Mouse (Mus musculus) limb, embryonic 13.5 days (tissue): ENCODE measurements around the gene Crhr1. TPM values are rescaled to one million over a fixed set of nuclear protein-coding genes. Genes with fewer than 3 reads are reported as not detected.
A peak's percentile ranks its signal among the peaks of the same experiment; 100 is the strongest.

ENCODE experiments used
- ATAC-seq: fragments of 200-750 bp; cut with Nextera tagmentation; 2 replicates; pipeline ENCODE4 v1.8.0; 2017; ENCODE audit warnings: low read depth, moderate number of reproducible peaks, moderate TSS enrichment; ENCODE audit not compliant: low FRiP score
- H3K27ac ChIP-seq: fragments of 300-500 bp; sonication (generic); 2 replicates; pipeline ENCODE4 v1.5.1; 2015; ENCODE audit warnings: inconsistent platforms, mild to moderate bottlenecking, moderate library complexity
- H3K27me3 ChIP-seq: fragments of 300-500 bp; sonication (generic); 2 replicates; pipeline ENCODE4 v1.6.1; 2015; ENCODE audit warnings: mild to moderate bottlenecking, inconsistent platforms
- H3K36me3 ChIP-seq: fragments of 300-500 bp; sonication (generic); 2 replicates; pipeline ENCODE4 v1.6.1; 2015; ENCODE audit warnings: inconsistent platforms, mild to moderate bottlenecking, moderate library complexity
- H3K4me1 ChIP-seq: fragments of 300-500 bp; sonication (generic); 2 replicates; pipeline ENCODE4 v1.6.1; 2015; ENCODE audit warnings: inconsistent platforms
- H3K4me2 ChIP-seq: fragments of 300-500 bp; sonication (generic); replicated peaks from 2 replicates; pipeline ENCODE4 v1.6.1; 2015; ENCODE audit warnings: inconsistent platforms, mild to moderate bottlenecking, moderate library complexity
- H3K4me3 ChIP-seq: fragments of 300-500 bp; sonication (generic); 2 replicates; pipeline ENCODE4 v1.5.1; 2015; ENCODE audit warnings: moderate library complexity, mild to moderate bottlenecking, inconsistent platforms
- H3K9ac ChIP-seq: fragments of 300-500 bp; sonication (generic); 2 replicates; pipeline ENCODE4 v1.6.1; 2015; ENCODE audit warnings: mild to moderate bottlenecking, inconsistent platforms
- H3K9me3 ChIP-seq: fragments of 300-500 bp; sonication (generic); 2 replicates; pipeline ENCODE4 v1.6.1; 2016; ENCODE audit warnings: inconsistent platforms
- WGBS: fragments of 180-500 bp; shearing (Covaris S2); methylation state at CpG from one replicate; pipeline ENCODE4 v1.1.7; 2015; 5-methylcytosine and 5-hydroxymethylcytosine counted together
- polyA plus RNA-seq: library from polyadenylated mRNA; unstranded; fragments of >200 nt; fragmentation: Nextera tagmentation; extraction: Ambion mirVana; gene quantifications from 2 replicates; pipeline ENCODE4 v1.2.1, GENCODE M21; 2015

Gene Crhr1
- polyA plus RNA-seq, 1 experiment from 2014 or later, result 0.09 TPM

GRCm38 (mm10) chr11:104111851-104112250, 20.8 kb upstream of the Crhr1 start:
- 80% methylated on average over 11 of the region's 11 CpGs for WGBS
- H3K9ac ChIP-seq, result no peak overlapping the region

DNA sequence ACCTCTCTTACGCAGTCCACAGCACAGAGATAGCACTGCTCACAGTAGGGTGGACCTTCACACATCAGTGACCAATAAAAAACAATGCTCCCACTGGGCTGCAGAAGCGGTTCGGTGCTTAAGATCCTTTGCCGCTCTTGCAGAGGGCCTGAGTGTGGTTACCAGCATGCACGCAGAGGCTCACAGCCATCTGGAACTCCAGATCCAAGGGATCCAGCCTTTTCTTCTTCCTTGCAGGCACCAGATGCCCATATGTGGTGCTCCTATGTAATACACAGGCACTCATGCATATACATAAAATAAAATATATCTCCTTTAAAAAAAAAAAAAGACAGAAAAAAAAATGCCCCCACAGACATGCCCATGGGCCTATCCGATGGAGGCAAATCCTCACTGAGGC, 19.0 kb upstream of the Crhr1 start:
- no peaks in the 10 kb centered on the region for H3K27me3 ChIP-seq
- WGBS, result 86% methylated on average over 6 of the region's 6 CpGs

More at GRCm38 (mm10) chr11:104111851-104112250, 20.8 kb upstream of the Crhr1 start:
- ATAC-seq, result no peak
- Histone ChIP-seq H3K27ac (no peak overlapping the region), H3K4me2 (no peak overlapping the region), H3K27me3 (peaks cover 2% of the 10 kb centered on the region; the same call in 1 of the 2 replicates), H3K36me3 (no peaks in the 10 kb centered on the region), H3K4me3 (no peak overlapping the region), H3K9me3 (no peaks in the 10 kb centered on the region), H3K4me1 (peaks cover 7% of the 10 kb centered on the region)

DNA sequence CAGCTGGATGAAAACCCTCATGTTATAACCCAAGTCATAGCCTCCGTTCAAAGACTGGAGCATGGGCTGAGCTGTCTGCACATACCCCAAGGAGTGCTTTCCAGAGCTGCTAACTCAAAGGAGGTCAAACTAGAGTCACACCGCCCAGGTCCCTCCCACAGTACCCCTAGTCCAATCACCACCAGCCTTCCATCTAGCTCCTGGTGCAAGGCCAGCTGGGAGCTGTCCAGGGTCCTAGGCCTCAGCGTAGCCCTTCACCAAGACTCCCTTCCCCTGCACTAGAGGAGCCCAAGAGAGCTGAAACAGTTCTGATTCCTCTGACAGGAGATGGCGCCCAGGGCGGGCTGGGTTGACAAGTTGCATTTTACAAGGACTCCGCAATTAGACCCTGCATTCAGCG, 18.0 kb upstream of the Crhr1 start:
- WGBS, result 1% methylated on average over 7 of the region's 7 CpGs
- Histone ChIP-seq H3K4me1 (peaks cover 7% of the 10 kb centered on the region), H3K9me3 (no peaks in the 10 kb centered on the region), H3K4me3 (no peak overlapping the region), H3K36me3 (no peaks in the 10 kb centered on the region), H3K27me3 (no peaks in the 10 kb centered on the region), H3K27ac (no peak overlapping the region), H3K4me2 (no peak overlapping the region), H3K9ac (no peak overlapping the region)
- ATAC-seq, result peak; percentile 96

More for the DNA sequence above, 19.0 kb upstream of the Crhr1 start:
- H3K9me3 ChIP-seq, result no peaks in the 10 kb centered on the region
- H3K4me2 ChIP-seq, result no peak overlapping the region
- H3K9ac ChIP-seq, result no peak overlapping the region
- no peak for ATAC-seq
- no peak overlapping the region for H3K27ac ChIP-seq
- H3K4me3 ChIP-seq, result no peak overlapping the region
- no peaks in the 10 kb centered on the region for H3K36me3 ChIP-seq
- peaks cover 7% of the 10 kb centered on the region for H3K4me1 ChIP-seq

DNA sequence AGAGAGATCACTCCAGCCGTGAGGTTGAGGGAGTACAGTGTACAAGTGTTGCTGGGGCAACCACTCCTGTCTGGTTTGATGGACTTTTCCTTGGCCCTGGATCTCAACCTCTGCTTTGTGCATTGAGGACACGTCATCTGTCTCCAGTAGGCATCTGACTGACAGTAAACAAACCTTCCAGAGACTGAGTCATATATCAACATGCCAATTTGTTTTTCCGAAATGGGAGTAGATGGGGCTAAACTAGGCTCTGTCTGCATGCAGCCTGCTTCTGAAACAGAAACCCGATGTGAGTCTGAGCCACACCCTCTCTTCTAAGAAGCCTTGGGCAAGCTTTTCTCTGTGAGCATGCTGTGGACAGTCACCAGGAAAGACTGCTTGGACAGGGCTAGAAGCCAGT, 14.3 kb upstream of the Crhr1 start:
- Histone ChIP-seq H3K4me2 (no peak overlapping the region), H3K36me3 (no peaks in the 10 kb centered on the region), H3K9ac (no peak overlapping the region), H3K4me3 (no peak overlapping the region), H3K27ac (no peak overlapping the region), H3K4me1 (peaks cover 7% of the 10 kb centered on the region), H3K9me3 (no peaks in the 10 kb centered on the region), H3K27me3 (no peaks in the 10 kb centered on the region)
- WGBS, result 61% methylated on average over 4 of the region's 4 CpGs
- ATAC-seq, result no peak

DNA sequence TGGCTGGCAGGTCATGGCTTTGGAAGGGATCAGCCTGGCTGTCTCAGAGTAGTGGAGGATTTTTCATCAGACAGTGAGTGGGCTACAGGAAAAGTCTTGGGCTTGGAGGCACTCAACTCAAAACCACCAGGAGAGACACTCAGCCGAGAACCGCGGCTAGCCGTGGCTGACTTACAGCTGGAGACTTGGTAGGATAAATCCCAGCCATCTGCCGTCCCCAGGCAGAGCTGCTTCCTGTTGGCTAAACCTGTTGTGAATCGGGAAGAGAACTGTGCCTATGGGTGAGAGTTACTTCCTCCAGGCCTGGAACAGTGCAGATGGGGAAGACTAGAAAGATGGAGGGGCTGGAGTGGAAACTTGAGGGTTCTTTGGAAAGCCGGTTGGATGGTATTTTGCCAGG, 9.7 kb upstream of the Crhr1 start:
- no peaks in the 10 kb centered on the region for H3K9me3 ChIP-seq
- H3K27me3 ChIP-seq, result peaks cover 3% of the 10 kb centered on the region; the same call in 1 of the 2 replicates
- H3K4me2 ChIP-seq, result no peak overlapping the region
- 67% methylated on average over 7 of the region's 7 CpGs for WGBS
- no peaks in the 10 kb centered on the region for H3K36me3 ChIP-seq
- peaks cover 3% of the 10 kb centered on the region; the same call in 1 of the 2 replicates for H3K4me1 ChIP-seq
- H3K4me3 ChIP-seq, result no peak overlapping the region
- no peak overlapping the region for H3K27ac ChIP-seq
- no peak overlapping the region for H3K9ac ChIP-seq
- no peak for ATAC-seq

- Histone ChIP-seq H3K36me3 (no peaks in the 10 kb centered on the region), H3K4me2 (no peak overlapping the region), H3K27me3 (peaks cover 3% of the 10 kb centered on the region; the same call in 1 of the 2 replicates), H3K27ac (no peak overlapping the region), H3K9me3 (no peaks in the 10 kb centered on the region), H3K4me1 (peaks cover 3% of the 10 kb centered on the region; the same call in 1 of the 2 replicates), H3K9ac (no peak overlapping the region), H3K4me3 (no peak overlapping the region)
- no peak for ATAC-seq
- 75% methylated on average over 10 of the region's 10 CpGs for WGBS
These were observed 9.2 kb upstream of the Crhr1 start for GRCm38 (mm10) chr11:104123479-104123878.

DNA sequence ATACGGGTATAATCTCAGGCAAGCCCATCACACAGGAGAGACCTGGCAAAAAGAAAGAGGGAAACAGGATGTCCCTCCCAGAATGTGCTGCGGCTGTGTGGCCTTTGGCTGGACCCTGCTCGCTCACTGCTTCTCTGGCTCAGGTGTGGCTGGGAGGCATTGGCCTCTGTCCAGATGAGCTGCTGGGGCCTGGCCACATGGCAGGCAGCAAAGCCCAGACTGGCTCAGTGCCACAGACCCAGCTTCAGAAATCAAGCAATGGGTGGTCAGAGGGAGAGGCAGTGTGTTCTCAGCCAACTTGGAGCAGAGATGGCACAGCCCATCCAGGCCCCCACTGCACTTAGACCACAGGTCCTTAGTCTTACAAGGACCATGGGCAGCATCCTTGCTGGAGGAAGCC, 8.1 kb upstream of the Crhr1 start:
- H3K9ac ChIP-seq, result no peak overlapping the region
- WGBS, result 76% methylated on average over 3 of the region's 3 CpGs

GRCm38 (mm10) chr11:104129466-104129865, 3.2 kb upstream of the Crhr1 start:
- H3K4me3 ChIP-seq, result no peak overlapping the region
- no peaks in the 10 kb centered on the region for H3K9me3 ChIP-seq
- H3K27ac ChIP-seq, result no peak overlapping the region
- WGBS, result 82% methylated on average over 5 of the region's 5 CpGs
- ATAC-seq, result no peak
- H3K9ac ChIP-seq, result no peak overlapping the region
- H3K27me3 ChIP-seq, result peaks cover 52% of the 10 kb centered on the region
- peaks cover 22% of the 10 kb centered on the region for H3K4me1 ChIP-seq
- no peak overlapping the region for H3K4me2 ChIP-seq
- no peaks in the 10 kb centered on the region for H3K36me3 ChIP-seq

More for the DNA sequence above, 8.1 kb upstream of the Crhr1 start:
- no peak for ATAC-seq
- no peak overlapping the region for H3K4me2 ChIP-seq
- no peaks in the 10 kb centered on the region for H3K9me3 ChIP-seq
- H3K4me3 ChIP-seq, result no peak overlapping the region
- no peak overlapping the region for H3K27ac ChIP-seq
- H3K4me1 ChIP-seq, result peaks cover 3% of the 10 kb centered on the region; the same call in 1 of the 2 replicates
- no peaks in the 10 kb centered on the region for H3K36me3 ChIP-seq
- H3K27me3 ChIP-seq, result peaks cover 7% of the 10 kb centered on the region; the same call in 1 of the 2 replicates

GRCm38 (mm10) chr11:104130721-104131647, 1.7 kb upstream of the Crhr1 start:
- peaks cover 67% of the 10 kb centered on the region for H3K27me3 ChIP-seq
- no peak overlapping the region for H3K9ac ChIP-seq
- H3K27ac ChIP-seq, result no peak overlapping the region
- H3K9me3 ChIP-seq, result no peaks in the 10 kb centered on the region
- H3K36me3 ChIP-seq, result no peaks in the 10 kb centered on the region
- no peak for ATAC-seq
- peak overlapping the region; percentile 59; the same call in 1 of the 2 replicates for H3K4me3 ChIP-seq
- H3K4me1 ChIP-seq, result peaks cover 20% of the 10 kb centered on the region
- H3K4me2 ChIP-seq, result no peak overlapping the region
- 72% methylated on average over 15 of the region's 15 CpGs for WGBS

DNA sequence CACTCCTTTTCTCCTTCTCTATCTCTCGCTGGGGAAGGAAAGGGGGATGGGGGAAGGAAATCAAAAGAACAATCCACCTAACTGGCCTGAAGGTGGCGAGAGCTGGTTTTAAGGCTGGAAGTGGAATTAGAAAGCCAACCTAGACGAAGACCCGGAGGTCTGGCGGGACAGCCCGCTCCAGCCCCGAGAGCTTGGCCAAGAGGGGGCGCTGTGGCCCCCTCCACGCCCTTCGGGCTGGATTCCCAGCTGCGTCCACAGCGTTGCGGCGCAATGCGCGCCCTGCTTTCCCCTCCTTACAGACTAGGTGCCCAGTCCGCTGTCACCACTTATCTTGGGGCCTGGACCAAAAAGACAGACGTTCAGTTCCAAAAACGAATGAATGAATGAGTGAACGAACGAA, 899 bp upstream of the Crhr1 start:
- H3K4me3 ChIP-seq, result peak overlapping the region; percentile 59
- H3K4me1 ChIP-seq, result peaks cover 20% of the 10 kb centered on the region
- WGBS, result 1% methylated on average over 21 of the region's 21 CpGs
- peaks cover 75% of the 10 kb centered on the region for H3K27me3 ChIP-seq
- ATAC-seq, result no peak
- H3K4me2 ChIP-seq, result peak overlapping the region; percentile 99
- no peaks in the 10 kb centered on the region for H3K9me3 ChIP-seq
- H3K27ac ChIP-seq, result no peak overlapping the region
- H3K9ac ChIP-seq, result no peak overlapping the region; the same call in 1 of the 2 replicates
- H3K36me3 ChIP-seq, result no peaks in the 10 kb centered on the region

GRCm38 (mm10) chr11:104133442-104133983, 858 bp downstream of the Crhr1 start:
- Histone ChIP-seq H3K9me3 (no peaks in the 10 kb centered on the region), H3K36me3 (no peaks in the 10 kb centered on the region), H3K4me1 (peaks cover 20% of the 10 kb centered on the region), H3K27me3 (peaks cover 86% of the 10 kb centered on the region), H3K4me2 (peak overlapping the region; percentile 99), H3K9ac (peak overlapping the region; percentile 65; the same call in 1 of the 2 replicates), H3K27ac (no peak overlapping the region), H3K4me3 (peak overlapping the region; percentile 59)
- under 1% methylated on average over 47 of the region's 47 CpGs for WGBS
- ATAC-seq, result no peak

GRCm38 (mm10) chr11:104138976-104139375, 6.3 kb downstream of the Crhr1 start:
- Histone ChIP-seq H3K36me3 (no peaks in the 10 kb centered on the region), H3K9ac (no peak overlapping the region), H3K4me2 (no peak overlapping the region), H3K4me3 (no peak overlapping the region), H3K4me1 (no peaks in the 10 kb centered on the region), H3K27me3 (peaks cover 55% of the 10 kb centered on the region), H3K27ac (no peak overlapping the region), H3K9me3 (no peaks in the 10 kb centered on the region)
- no peak for ATAC-seq
- WGBS, result 51% methylated on average over 3 of the region's 3 CpGs
